Mouse (Mus musculus) bone marrow, adult 2 months (tissue): Measurements from ENCODE around the gene Orc3.

ENCODE experiments used
- CTCF ChIP-seq: fragments of 200-500 bp; IDR thresholded peaks from 2 replicates; pipeline ENCODE4 v1.5.1; 2011; ENCODE audit warnings: low read length, control low read depth; ENCODE audit not compliant: control insufficient read depth, insufficient read depth
- POLR2A ChIP-seq: fragments of 200-500 bp; IDR thresholded peaks from 2 replicates; pipeline ENCODE4 v1.6.1; 2011; ENCODE audit warnings: low read depth, mild to moderate bottlenecking, control low read depth, low read length, borderline replicate concordance; ENCODE audit not compliant: control insufficient read depth

- TF ChIP-seq CTCF (no peak), POLR2A (no peak)
These were observed 31.3 kb downstream of the Orc3 start for GRCm38 (mm10) chr4:34583427-34583826.
